Mouse (Mus musculus): ENCODE measurements around the gene Gm49673. TPM values are rescaled to one million over a fixed set of nuclear protein-coding genes. Genes with fewer than 3 reads are reported as not detected.
"Not testable (repeated sequence)": the region's sequence is repeated elsewhere in the genome, so short reads cannot be mapped to it uniquely, and the experiment has no call there.

The Gm49673 gene
- 0.08 and 0.23 TPM in 2 replicates for polyA plus RNA-seq (2015; fragmentation: Nextera tagmentation; extraction: Ambion mirVana)

DNA sequence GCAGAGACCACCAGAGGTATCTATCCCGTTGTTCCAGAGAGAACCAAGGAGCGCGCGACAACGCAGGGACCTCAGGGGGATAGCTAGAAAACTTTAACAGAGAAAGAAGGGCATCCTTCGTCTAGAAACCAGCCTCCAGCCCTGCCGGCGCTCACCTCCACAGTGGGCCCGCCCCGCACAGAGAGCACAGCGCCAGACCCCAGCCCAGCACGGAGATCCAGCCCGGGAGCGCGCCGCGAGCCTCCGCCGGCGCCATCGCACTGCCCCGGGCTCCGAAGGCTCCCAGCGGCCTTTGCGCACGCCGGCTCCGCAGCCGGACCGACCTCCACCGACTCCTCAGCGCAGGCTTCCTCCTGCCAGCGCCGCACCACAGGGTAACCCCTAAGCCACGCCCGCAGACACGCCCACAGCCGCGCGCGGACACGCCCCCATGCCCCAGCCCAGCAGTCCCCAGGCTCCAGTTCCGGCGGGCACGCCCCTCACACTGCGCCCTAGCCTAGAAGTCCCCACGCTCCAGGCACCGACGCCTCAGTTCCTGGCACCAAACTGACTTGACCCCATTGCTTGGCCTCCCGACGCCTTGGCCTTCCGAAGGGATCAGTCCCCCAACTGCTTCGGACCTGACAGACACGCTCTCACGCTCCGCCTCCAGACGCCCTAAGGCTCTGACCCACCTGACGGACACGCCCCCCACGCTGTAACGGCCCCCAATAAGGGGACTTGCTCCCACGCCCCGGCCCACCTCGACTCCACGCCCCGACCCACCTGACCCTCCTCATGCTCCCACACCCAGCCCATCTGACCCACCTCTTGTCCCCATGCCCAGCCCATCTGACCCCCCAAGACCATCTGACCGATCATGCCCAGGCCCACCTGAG, at the start of gene Gm49673, which contains the start of gene Rnaset2a:
Gm49673 (minus strand) TSS at position 350 of the 878 bp plus-strand sequence.
Rnaset2a (minus strand) TSS at position 659 of the 878 bp plus-strand sequence.
- not testable (repeated sequence) for H3K9me3 ChIP-seq; H3K36me3 ChIP-seq; H3K27ac ChIP-seq; H3K4me1 ChIP-seq (replicated peaks); H3K27me3 ChIP-seq (replicated peaks)
- WGBS, result 1% methylated on average over 54 of the region's 67 CpGs
- Histone ChIP-seq H3K4me2 (replicated peaks) (peak within 1 kb of the TSS; percentile 60), H3K9ac (peak within 1 kb of the TSS; percentile 54), H3K4me3 (replicated peaks) (peak within 1 kb of the TSS; percentile 54)
- ATAC-seq, result peak; percentile 99

DNA sequence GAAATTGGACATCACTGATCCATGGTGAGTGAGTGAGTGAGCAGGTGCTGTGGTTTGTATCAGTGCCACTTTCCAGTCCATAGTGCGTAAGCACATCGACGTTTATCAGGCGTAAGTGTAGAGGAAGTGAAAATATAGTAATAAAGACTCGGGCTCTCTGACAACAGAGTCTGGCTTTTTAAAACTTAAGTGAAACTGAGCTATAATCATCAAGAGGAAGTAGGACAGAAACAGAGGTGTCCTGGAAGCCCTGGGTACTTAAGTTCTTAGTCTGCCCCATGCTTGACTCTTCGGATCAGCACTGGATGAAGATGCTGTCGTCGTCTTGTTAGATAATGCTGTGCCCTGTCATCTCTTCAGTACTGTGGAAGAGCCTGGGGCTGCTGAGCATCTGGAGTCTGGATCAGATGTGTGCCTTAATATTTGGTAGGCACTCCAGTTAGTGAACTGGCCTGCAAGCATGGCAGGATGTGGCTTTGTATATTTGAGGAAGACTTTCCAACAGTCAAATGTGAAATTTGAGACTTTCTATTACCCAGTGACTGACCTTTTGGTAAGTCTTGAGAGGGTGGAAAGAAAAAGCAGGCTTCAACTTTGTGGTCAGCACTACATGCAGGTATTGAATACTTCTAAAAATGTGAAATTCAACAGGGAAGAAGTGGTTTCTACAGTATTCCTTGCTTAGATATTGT, 48.2 kb upstream of the Gm49673 start:
- H3K9ac ChIP-seq, result no peak overlapping the region
- H3K27me3 ChIP-seq (replicated peaks), result no peaks in the 10 kb centered on the region
- WGBS, result 87% methylated on average over 8 of the region's 8 CpGs
- ATAC-seq, result no peak
- H3K4me3 ChIP-seq (replicated peaks), result no peak overlapping the region
- no peaks in the 10 kb centered on the region for H3K9me3 ChIP-seq
- peaks cover 5% of the 10 kb centered on the region; the same call in 1 of the 2 replicates for H3K36me3 ChIP-seq
- no peak overlapping the region for H3K4me2 ChIP-seq (replicated peaks)
- H3K4me1 ChIP-seq (replicated peaks), result no peaks in the 10 kb centered on the region
- no peak overlapping the region for H3K27ac ChIP-seq

DNA sequence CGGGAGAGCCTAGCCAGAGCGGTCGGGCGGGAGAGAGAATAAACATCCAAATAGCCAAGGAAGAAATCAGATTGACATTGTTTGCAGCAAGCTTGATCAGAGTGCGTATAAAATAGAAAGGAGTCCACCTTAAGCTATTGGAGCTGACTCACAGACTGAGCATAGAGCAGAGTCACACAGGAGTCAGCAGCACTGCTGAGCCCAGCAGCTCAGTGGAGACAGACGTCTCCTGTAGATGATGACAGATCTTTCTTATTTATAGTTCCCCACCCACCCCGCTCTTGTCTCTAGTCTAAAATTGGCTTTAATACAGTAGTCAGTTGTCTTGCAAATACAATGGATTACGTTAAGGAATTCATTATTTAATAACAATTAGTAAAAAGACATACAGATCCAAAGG, 46.1 kb upstream of the Gm49673 start:
- Histone ChIP-seq H3K27me3 (replicated peaks) (no peaks in the 10 kb centered on the region), H3K4me1 (replicated peaks) (no peaks in the 10 kb centered on the region), H3K9me3 (no peaks in the 10 kb centered on the region), H3K36me3 (peaks cover 7% of the 10 kb centered on the region; the same call in 1 of the 2 replicates), H3K4me2 (replicated peaks) (no peak overlapping the region), H3K27ac (no peak overlapping the region), H3K9ac (no peak overlapping the region), H3K4me3 (replicated peaks) (no peak overlapping the region)
- no peak for ATAC-seq
- WGBS, result 78% methylated on average over 8 of the region's 8 CpGs

DNA sequence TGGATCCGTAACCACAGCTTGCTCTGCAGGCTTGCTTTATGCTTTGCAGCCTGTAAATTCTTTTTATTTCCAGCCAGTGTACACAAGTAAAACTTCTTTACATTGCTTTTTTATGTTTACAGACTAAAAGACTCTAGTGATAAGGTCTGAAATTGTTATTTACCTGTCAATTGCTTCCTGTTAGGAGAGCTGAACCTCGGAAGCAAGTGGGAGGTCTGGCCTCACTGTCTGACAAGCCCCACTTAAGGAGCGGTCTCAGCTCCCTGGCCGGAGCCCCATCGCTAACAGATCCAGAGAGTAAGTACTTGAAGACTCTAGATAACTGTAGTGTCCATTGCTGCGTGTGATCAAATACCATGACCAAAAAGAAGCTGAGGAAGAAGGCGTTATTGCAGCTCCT, 36.6 kb upstream of the Gm49673 start:
- ATAC-seq, result no peak
- Histone ChIP-seq H3K9ac (no peak overlapping the region), H3K27ac (no peak overlapping the region), H3K9me3 (no peaks in the 10 kb centered on the region), H3K4me2 (replicated peaks) (no peak overlapping the region), H3K4me3 (replicated peaks) (no peak overlapping the region), H3K36me3 (peaks cover 34% of the 10 kb centered on the region), H3K27me3 (replicated peaks) (no peaks in the 10 kb centered on the region), H3K4me1 (replicated peaks) (no peaks in the 10 kb centered on the region)
- 71% methylated on average over 7 of the region's 7 CpGs for WGBS

DNA sequence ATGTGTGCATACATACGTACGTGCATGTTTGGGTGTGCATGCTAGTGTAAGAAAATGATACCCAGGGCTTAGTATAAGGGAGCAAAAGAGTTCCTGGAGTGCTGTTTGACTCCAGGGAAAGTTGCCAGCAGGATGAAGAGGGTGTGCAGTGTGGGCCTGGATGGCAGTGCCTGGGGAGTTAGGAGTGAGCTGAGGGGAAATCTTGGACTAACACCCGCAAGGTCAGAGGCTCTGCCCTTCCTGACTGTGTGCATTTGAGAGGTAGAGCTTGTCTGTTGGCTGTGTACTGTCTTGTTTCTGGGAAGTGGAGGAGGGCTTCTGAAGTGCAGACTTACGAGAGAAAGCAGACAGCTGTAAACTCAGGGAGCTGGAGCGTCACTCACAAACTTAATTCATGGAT, 36.2 kb upstream of the Gm49673 start:
- no peak overlapping the region for H3K9ac ChIP-seq
- peaks cover 35% of the 10 kb centered on the region for H3K36me3 ChIP-seq
- H3K4me3 ChIP-seq (replicated peaks), result no peak overlapping the region
- H3K9me3 ChIP-seq, result no peaks in the 10 kb centered on the region
- 72% methylated on average over 5 of the region's 5 CpGs for WGBS
- no peaks in the 10 kb centered on the region for H3K27me3 ChIP-seq (replicated peaks)
- H3K4me2 ChIP-seq (replicated peaks), result no peak overlapping the region
- no peak for ATAC-seq
- H3K4me1 ChIP-seq (replicated peaks), result no peaks in the 10 kb centered on the region
- H3K27ac ChIP-seq, result no peak overlapping the region

DNA sequence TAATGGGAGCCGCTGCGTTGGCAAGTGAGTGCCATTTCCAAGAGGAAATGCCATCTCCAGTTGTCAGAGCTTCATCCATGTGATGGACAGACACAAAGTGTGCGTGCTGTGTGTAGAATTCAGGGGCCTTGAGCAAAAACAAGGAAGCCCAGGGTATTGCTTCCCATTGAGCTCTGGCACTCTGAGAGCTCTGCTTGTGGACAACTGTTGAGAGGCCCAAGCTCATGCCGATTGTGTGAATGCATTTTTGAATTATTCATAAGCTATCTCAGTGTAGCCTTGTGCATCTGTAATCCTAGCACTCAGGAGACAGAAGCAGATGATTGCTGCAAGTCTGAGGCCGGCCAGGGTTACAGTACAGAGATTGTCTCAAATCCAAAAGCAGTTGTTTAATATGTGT, 29.5 kb upstream of the Gm49673 start:
- 92% methylated on average over 5 of the region's 5 CpGs for WGBS
- no peak overlapping the region for H3K4me3 ChIP-seq (replicated peaks)
- H3K27ac ChIP-seq, result no peak overlapping the region
- no peak overlapping the region for H3K9ac ChIP-seq
- H3K36me3 ChIP-seq, result peaks cover 24% of the 10 kb centered on the region
- H3K27me3 ChIP-seq (replicated peaks), result no peaks in the 10 kb centered on the region
- ATAC-seq, result no peak
- H3K9me3 ChIP-seq, result no peaks in the 10 kb centered on the region
- no peaks in the 10 kb centered on the region for H3K4me1 ChIP-seq (replicated peaks)
- H3K4me2 ChIP-seq (replicated peaks), result no peak overlapping the region

DNA sequence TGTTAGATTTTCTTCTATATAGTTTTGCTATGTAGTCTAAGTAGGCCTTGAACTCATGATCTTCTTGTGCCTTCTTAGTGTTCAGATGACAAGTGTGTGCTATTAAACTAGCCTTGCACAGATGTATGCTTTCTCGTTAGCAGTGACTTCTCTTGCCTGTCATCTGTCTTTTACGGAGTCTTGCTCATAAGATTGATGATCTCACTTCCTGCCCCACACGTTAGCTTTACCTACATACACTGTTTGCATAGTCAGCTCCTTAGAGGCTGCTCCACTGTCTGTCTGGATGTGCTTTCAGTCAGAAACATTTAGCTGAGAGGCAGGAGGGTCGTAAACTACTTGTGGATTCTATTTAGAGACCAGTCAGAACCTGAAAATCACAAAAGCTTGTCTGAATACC, 23.5 kb upstream of the Gm49673 start:
- H3K9ac ChIP-seq, result no peak overlapping the region
- no peaks in the 10 kb centered on the region for H3K4me1 ChIP-seq (replicated peaks)
- 54% methylated on average over 4 of the region's 4 CpGs for WGBS
- no peak overlapping the region for H3K4me2 ChIP-seq (replicated peaks)
- peaks cover 19% of the 10 kb centered on the region for H3K36me3 ChIP-seq
- no peak for ATAC-seq
- H3K27ac ChIP-seq, result no peak overlapping the region
- H3K9me3 ChIP-seq, result no peaks in the 10 kb centered on the region
- H3K4me3 ChIP-seq (replicated peaks), result no peak overlapping the region
- H3K27me3 ChIP-seq (replicated peaks), result no peaks in the 10 kb centered on the region

DNA sequence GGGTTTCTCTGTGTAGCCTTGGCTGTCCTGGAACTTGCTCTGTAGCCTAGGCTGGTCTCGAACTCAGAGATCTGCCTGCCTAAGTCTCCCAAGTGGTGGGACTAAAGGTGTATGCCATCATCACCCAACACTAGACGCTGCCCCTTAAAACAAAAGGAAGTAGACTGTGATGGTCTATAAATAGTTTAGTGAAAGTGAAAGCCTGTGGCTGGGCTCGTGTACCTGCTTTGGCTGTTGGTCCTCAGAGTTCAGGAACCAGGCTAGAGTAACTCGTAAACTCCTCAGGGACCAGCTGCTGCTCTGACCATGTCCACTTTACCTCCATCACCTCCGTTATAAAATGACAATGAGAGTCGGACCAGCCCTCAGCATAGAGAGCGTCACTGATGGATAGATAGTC, 22.7 kb upstream of the Gm49673 start:
- Histone ChIP-seq H3K4me2 (replicated peaks) (no peak overlapping the region), H3K27me3 (replicated peaks) (no peaks in the 10 kb centered on the region), H3K27ac (no peak overlapping the region), H3K9me3 (no peaks in the 10 kb centered on the region), H3K4me1 (replicated peaks) (no peaks in the 10 kb centered on the region), H3K9ac (no peak overlapping the region), H3K4me3 (replicated peaks) (no peak overlapping the region), H3K36me3 (peaks cover 15% of the 10 kb centered on the region)
- no peak for ATAC-seq
- 85% methylated on average over 7 of the region's 7 CpGs for WGBS

DNA sequence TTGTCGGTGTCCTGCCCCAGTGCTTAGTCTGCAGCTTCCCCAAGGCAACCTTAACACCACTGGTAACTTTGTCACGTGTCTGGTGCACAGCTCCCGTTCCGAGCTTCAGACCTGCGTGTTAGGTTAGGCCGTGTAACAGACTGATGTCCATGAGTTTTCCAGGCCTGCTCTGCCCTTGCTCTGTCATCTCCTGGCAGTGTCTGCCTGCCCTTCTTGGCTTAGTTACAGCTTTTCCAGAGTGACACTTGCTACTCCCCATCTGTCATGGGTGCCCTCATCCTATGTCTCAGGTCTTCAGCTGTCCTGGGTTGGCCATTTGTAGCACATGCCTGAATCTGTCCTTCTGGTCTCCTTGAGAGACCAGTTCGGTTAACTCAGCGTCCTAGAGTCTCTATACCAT, 19.8 kb upstream of the Gm49673 start:
- H3K36me3 ChIP-seq; H3K9ac ChIP-seq; H3K4me2 ChIP-seq (replicated peaks); ATAC-seq; H3K9me3 ChIP-seq; H3K27ac ChIP-seq; H3K4me1 ChIP-seq (replicated peaks); H3K27me3 ChIP-seq (replicated peaks); H3K4me3 ChIP-seq (replicated peaks): not testable (repeated sequence)
- WGBS, result 95% methylated on average over 7 of the region's 8 CpGs

DNA sequence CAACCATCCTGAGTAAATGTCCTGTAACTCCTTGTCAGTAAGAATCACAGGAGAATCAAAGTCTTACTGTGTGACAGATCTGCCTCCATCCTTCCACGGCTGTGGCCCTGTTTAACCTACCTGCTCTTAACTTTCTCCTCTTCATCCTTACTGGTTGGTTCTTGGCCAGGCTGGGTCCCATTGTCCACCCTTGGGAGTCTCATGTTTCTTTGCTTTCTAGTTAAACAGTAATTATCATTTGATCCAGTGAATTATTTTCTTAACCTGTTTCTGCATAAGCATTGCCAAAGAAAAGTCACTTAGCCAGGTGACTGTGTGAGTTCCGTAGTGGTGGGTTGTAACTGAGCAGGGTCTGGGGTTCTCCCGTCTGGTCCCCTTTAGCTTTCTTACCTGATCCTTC, 18.9 kb upstream of the Gm49673 start:
- H3K4me3 ChIP-seq (replicated peaks); H3K9me3 ChIP-seq; H3K27me3 ChIP-seq (replicated peaks); H3K36me3 ChIP-seq; H3K27ac ChIP-seq; H3K4me1 ChIP-seq (replicated peaks); H3K9ac ChIP-seq; ATAC-seq: not testable (repeated sequence)
- peak overlapping the region; percentile 41; the same call in 1 of the 2 replicates for H3K4me2 ChIP-seq (replicated peaks)
- WGBS, result 30% methylated on average over 2 of the region's 3 CpGs

DNA sequence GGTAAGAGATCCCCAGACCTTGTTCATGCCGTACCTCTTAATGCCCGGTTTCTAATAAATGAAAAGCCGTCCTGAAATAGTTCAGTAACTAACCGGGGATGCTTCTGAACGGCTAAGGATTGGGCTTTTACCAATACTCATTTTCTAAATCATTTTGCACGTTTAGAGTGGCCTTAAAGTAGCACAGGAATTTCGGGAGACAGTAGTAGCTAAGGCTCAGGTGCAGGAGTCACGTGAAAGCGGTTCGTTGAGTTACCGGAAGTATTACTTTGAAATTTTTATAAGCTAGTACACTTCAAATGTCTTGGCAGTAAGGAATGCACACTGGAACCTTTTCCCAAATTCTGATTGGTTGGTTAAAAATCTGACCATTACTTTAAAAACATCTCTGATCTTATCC, 18.4 kb upstream of the Gm49673 start:
- not testable (repeated sequence) for H3K9me3 ChIP-seq; ATAC-seq; H3K4me1 ChIP-seq (replicated peaks); H3K9ac ChIP-seq; H3K27ac ChIP-seq; H3K36me3 ChIP-seq; H3K27me3 ChIP-seq (replicated peaks)
- under 1% methylated on average over 11 of the region's 11 CpGs for WGBS
- H3K4me2 ChIP-seq (replicated peaks), result peak overlapping the region; percentile 41; the same call in 1 of the 2 replicates
- H3K4me3 ChIP-seq (replicated peaks), result peak overlapping the region; percentile 52

DNA sequence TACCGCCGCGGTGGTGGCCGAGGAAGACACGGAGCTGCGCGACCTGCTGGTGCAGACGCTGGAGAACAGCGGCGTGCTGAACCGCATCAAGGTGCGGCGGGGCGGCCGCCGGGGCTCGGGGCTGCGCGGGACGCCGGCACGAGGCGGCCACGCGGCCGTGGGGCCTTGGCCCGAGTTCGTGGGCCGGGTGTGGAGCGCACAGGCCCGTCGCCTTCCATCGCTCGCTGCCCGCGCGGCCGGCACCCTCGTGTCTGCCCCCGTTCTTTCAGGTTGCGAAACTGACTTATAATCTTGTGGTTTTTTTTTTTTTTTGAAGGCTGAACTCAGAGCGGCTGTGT, 18.0 kb upstream of the Gm49673 start:
- not testable (repeated sequence) for ATAC-seq; H3K36me3 ChIP-seq; H3K4me1 ChIP-seq (replicated peaks); H3K27me3 ChIP-seq (replicated peaks); H3K27ac ChIP-seq; H3K9me3 ChIP-seq
- Histone ChIP-seq H3K4me2 (replicated peaks) (peak overlapping the region; percentile 41; the same call in 1 of the 2 replicates), H3K9ac (peak overlapping the region; percentile 48; the same call in 1 of the 2 replicates), H3K4me3 (replicated peaks) (peak overlapping the region; percentile 52)
- WGBS, result 0% methylated on average over 37 of the region's 42 CpGs
